In the genomic region with DNA sequence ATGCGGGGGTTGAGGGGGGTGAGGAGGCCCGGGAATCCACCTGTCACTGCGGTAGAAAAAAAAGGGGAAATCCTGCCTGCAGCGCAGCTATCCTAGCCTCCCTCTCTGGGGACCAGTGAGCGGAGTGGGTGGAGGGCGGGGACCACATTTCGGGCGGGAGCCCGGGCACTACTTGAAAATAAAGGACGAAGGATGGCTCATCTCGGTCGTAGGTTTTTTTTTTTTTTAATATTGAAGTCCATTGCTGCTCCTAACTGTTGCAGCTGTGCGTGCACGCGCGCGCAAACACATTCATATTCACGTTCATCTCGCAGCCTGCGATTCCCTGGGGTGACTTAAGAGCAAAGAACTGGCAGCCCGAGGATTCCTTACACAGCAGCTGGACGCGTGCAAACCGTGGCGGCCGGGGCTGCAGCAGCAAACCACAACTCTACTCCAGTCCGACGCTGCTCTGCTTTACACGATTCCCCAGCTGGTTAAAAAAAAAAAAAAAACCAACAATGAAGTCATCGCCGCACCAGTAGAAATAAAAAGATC, we compare ENCODE assay signal across 8 mouse cellular contexts. TPM values are rescaled to one million over a fixed set of nuclear protein-coding genes. Genes with fewer than 3 reads are reported as not detected.
DNase-seq lines count a peak whose midpoint lies in the region; ATAC-seq lines count a peak whose summit lies in the region.

No protein-coding gene starts in this region.

- peak; percentile 68 for DNase-seq in embryo, embryonic 10 days (ENCODE audit: low spot score)
- DNase-seq in embryo, embryonic 9.5 days (ENCODE audit: extremely low spot score): no peak
- peak; percentile 30 for DNase-seq in adrenal gland, postnatal 25 days
- DNase-seq in hindbrain, embryonic 11.5 days (ENCODE audit: low spot score): peak; percentile 71
- peak; percentile 25 to 64 for DNase-seq in left cerebral cortex, postnatal 10 days (ENCODE audit: extremely low spot score in 1 of 2, low spot score in 2 of 2)
- DNase-seq in midbrain, embryonic 10.5 days (ENCODE audit: low spot score): no peak
- DNase-seq in testis, postnatal 10 days (ENCODE audit: low spot score): peak; percentile 46

- H3K4me1 ChIP-seq in forebrain, embryonic 16.5 days (replicated peaks; ENCODE audit: control insufficient read depth, insufficient read depth, low read length): no peaks in the 10 kb centered on the region
- H3K4me1 ChIP-seq in hindbrain, embryonic 11.5 days (replicated peaks; ENCODE audit: control insufficient read depth, insufficient read depth, low read length): no peaks in the 10 kb centered on the region
- H3K4me1 ChIP-seq in midbrain, embryonic 10.5 days: peaks cover 26% of the 10 kb centered on the region

- peak overlapping the region; percentile 65 for H3K4me3 ChIP-seq in forebrain, embryonic 16.5 days (replicated peaks; ENCODE audit: low read length)
- peak overlapping the region; percentile 52 for H3K4me3 ChIP-seq in hindbrain, embryonic 11.5 days (ENCODE audit: low read depth, low read length)
- H3K4me3 ChIP-seq in midbrain, embryonic 10.5 days: peak overlapping the region; percentile 68

- H3K36me3 ChIP-seq in forebrain, embryonic 16.5 days (ENCODE audit: control insufficient read depth, insufficient read depth): no peaks in the 10 kb centered on the region
- no peaks in the 10 kb centered on the region for H3K36me3 ChIP-seq in hindbrain, embryonic 11.5 days (ENCODE audit: control insufficient read depth, insufficient read depth, low read length)
- H3K36me3 ChIP-seq in midbrain, embryonic 10.5 days: no peaks in the 10 kb centered on the region

- 22% methylated on average over 30 of the region's 31 CpGs for WGBS in forebrain, embryonic 16.5 days
- 29% methylated on average over 31 of the region's 31 CpGs for WGBS in hindbrain, embryonic 11.5 days
- WGBS in midbrain, embryonic 10.5 days: 21% methylated on average over 31 of the region's 31 CpGs

- H3K9ac ChIP-seq in forebrain, embryonic 16.5 days (replicated peaks; ENCODE audit: low read depth, low read length): peak overlapping the region; percentile 55
- no peak overlapping the region for H3K9ac ChIP-seq in hindbrain, embryonic 11.5 days (ENCODE audit: low read depth, low read length)

- peak; percentile 34 for ATAC-seq in forebrain, embryonic 16.5 days
- ATAC-seq in hindbrain, embryonic 11.5 days (ENCODE audit: low FRiP score): peak; percentile 54

- H3K9me3 ChIP-seq in forebrain, embryonic 16.5 days (ENCODE audit: control insufficient read depth, low read length): no peaks in the 10 kb centered on the region
- no peaks in the 10 kb centered on the region for H3K9me3 ChIP-seq in hindbrain, embryonic 11.5 days (ENCODE audit: control insufficient read depth, low read length)
- H3K9me3 ChIP-seq in midbrain, embryonic 10.5 days (replicated peaks): no peaks in the 10 kb centered on the region

- intact Hi-C loops in left cerebral cortex, postnatal 10 days (cut with DNase I): no loop called here

- peak overlapping the region; percentile 45 for H3K4me2 ChIP-seq in forebrain, embryonic 16.5 days (ENCODE audit: low read length)
- peak overlapping the region; percentile 31 for H3K4me2 ChIP-seq in hindbrain, embryonic 11.5 days (replicated peaks; ENCODE audit: low read depth, low read length)

- H3K27me3 ChIP-seq in forebrain, embryonic 16.5 days (replicated peaks; ENCODE audit: control insufficient read depth, insufficient read depth, low read length): no peaks in the 10 kb centered on the region; the same call in 1 of the 2 replicates
- 0 out of 2 replicates have a peak, but pooled peaks cover 4% of the 10 kb centered on the region for H3K27me3 ChIP-seq in hindbrain, embryonic 11.5 days (ENCODE audit: control insufficient read depth, insufficient read depth, low read length)
- H3K27me3 ChIP-seq in midbrain, embryonic 10.5 days (ENCODE audit: low read depth, poor library complexity, severe bottlenecking): peaks cover 90% of the 10 kb centered on the region

- peak overlapping the region; percentile 92 for H3K27ac ChIP-seq in forebrain, embryonic 16.5 days (ENCODE audit: low read length)
- H3K27ac ChIP-seq in hindbrain, embryonic 11.5 days (ENCODE audit: low read depth, low read length): peak overlapping the region; percentile 70
- H3K27ac ChIP-seq in midbrain, embryonic 10.5 days (replicated peaks): peak overlapping the region; percentile 85

RNA-seq across cellular contexts. Expression of a gene that starts 0.7 kb away (rescaled TPM):
- 18.3 and 19.2 TPM in 2 replicates for total RNA-seq in adrenal gland, postnatal 25 days (2021)
- 7.4 and 8.6 TPM in 2 replicates for polyA plus RNA-seq in forebrain, embryonic 16.5 days (2015; fragmentation: Nextera tagmentation; extraction: Ambion mirVana)
- polyA plus RNA-seq in hindbrain, embryonic 11.5 days (2014; fragmentation: Nextera tagmentation; extraction: Ambion mirVana): 3.3 and 4.8 TPM in 2 replicates
- 100 to 1,000 TPM; 132 to 142 TPM for total RNA-seq in left cerebral cortex, postnatal 10 days (2021)
- 2.9 and 3.6 TPM in 2 replicates for polyA plus RNA-seq in midbrain, embryonic 10.5 days (2016; fragmentation: Nextera tagmentation; extraction: Ambion mirVana)

Comparison
In these comparisons a context has a peak if more than half of its experiments do, and no peak if none do; other contexts are left out.
1. DNase-seq: peak in embryo, embryonic 10 days (single experiment), adrenal gland, postnatal 25 days (single experiment), hindbrain, embryonic 11.5 days (single experiment), left cerebral cortex, postnatal 10 days (2 of 2) and testis, postnatal 10 days (single experiment); none in embryo, embryonic 9.5 days (single experiment) and midbrain, embryonic 10.5 days (single experiment).
2. Peak in every context shown above with its lines, with median percentiles within 50 percentile points of each other: H3K27ac ChIP-seq and H3K4me3 ChIP-seq.